Mouse (Mus musculus) limb, embryonic 14.5 days (tissue): ENCODE measurements around the gene D430041D05Rik. TPM values are rescaled to one million over a fixed set of nuclear protein-coding genes. Genes with fewer than 3 reads are reported as not detected.

Experiments used
- ATAC-seq: fragments of 200-750 bp; cut with Nextera tagmentation; 2 replicates; pipeline ENCODE4 v1.8.0; 2017; ENCODE audit warnings: low read depth, moderate number of reproducible peaks, moderate TSS enrichment; ENCODE audit not compliant: low FRiP score
- DNase-seq: peaks from one replicate; pipeline ENCODE4 v3.0.0-alpha.2; 2015; ENCODE audit warnings: low spot score
- H3K27ac ChIP-seq: fragments of 300-500 bp; sonication (generic); replicated peaks from 2 replicates; pipeline ENCODE4 v1.5.1; 2014; ENCODE audit warnings: low read depth, mild to moderate bottlenecking, low read length, moderate library complexity, mixed read lengths
- H3K27me3 ChIP-seq: fragments of 300-500 bp; sonication (generic); 2 replicates; pipeline ENCODE4 v1.6.1; 2014; ENCODE audit warnings: low read length, mixed read lengths; ENCODE audit not compliant: control insufficient read depth, insufficient read depth
- H3K36me3 ChIP-seq: fragments of 300-500 bp; sonication (generic); 2 replicates; pipeline ENCODE4 v1.6.1; 2014; ENCODE audit warnings: mild to moderate bottlenecking, low read length, moderate library complexity, mixed read lengths; ENCODE audit not compliant: control insufficient read depth, insufficient read depth
- H3K4me1 ChIP-seq: fragments of 300-500 bp; sonication (generic); 2 replicates; pipeline ENCODE4 v1.6.1; 2014; ENCODE audit warnings: antibody characterized with exemption, low read length, mixed read lengths; ENCODE audit not compliant: control insufficient read depth, insufficient read depth
- H3K4me2 ChIP-seq: fragments of 300-500 bp; sonication (generic); replicated peaks from 2 replicates; pipeline ENCODE4 v1.6.1; 2014; ENCODE audit warnings: low read depth, mild to moderate bottlenecking, low read length, moderate library complexity; ENCODE audit not compliant: severe bottlenecking
- H3K4me3 ChIP-seq: fragments of 300-500 bp; sonication (generic); replicated peaks from 2 replicates; pipeline ENCODE4 v1.5.1; 2014; ENCODE audit warnings: low read length
- H3K9ac ChIP-seq: fragments of 300-500 bp; sonication (generic); 2 replicates; pipeline ENCODE4 v1.6.1; 2014; ENCODE audit warnings: mild to moderate bottlenecking, low read depth, low read length, moderate library complexity; ENCODE audit not compliant: severe bottlenecking
- H3K9me3 ChIP-seq: fragments of 300-500 bp; sonication (generic); 2 replicates; pipeline ENCODE4 v1.6.1; 2016; ENCODE audit warnings: low read length; ENCODE audit not compliant: control insufficient read depth
- POLR2A ChIP-seq: fragments of 200-500 bp; IDR thresholded peaks from 2 replicates; pipeline ENCODE4 v1.8.0; 2012; ENCODE audit warnings: inconsistent platforms, mild to moderate bottlenecking, moderate library complexity, borderline replicate concordance; ENCODE audit not compliant: insufficient read depth, insufficient read length; ENCODE audit errors: extremely low read depth
- WGBS: fragments of 180-500 bp; shearing (Covaris S2); extraction: QIAGEN DNeasy Blood & Tissue Kit; methylation state at CpG from one replicate; pipeline ENCODE4 v1.1.7; 2014; 5-methylcytosine and 5-hydroxymethylcytosine counted together
- polyA plus RNA-seq, 2 experiments: library from polyadenylated mRNA; depleted of rRNA in 1 of 2; stranded (reverse) in 1 of 2; unstranded in 1 of 2; fragments of >200 nt; fragmentation: Nextera tagmentation in 1 of 2; extraction: Ambion mirVana in 1 of 2; gene quantifications; 2 replicates each; pipeline versions ENCODE4 v1.2.1 to v1.2.3; 2012 to 2014

Gene D430041D05Rik
- polyA plus RNA-seq, 2 experiments: 1.1 TPM

GRCm38 (mm10) chr2:104327116-104327794 is 83.6 kb downstream of the D430041D05Rik start:
- TF ChIP-seq POLR2A: no peak
- no peak for DNase-seq
- no peak overlapping the region for H3K9ac ChIP-seq
- H3K36me3 ChIP-seq: no peaks in the 10 kb centered on the region
- no peak overlapping the region for H3K4me3 ChIP-seq
- H3K27ac ChIP-seq: no peak overlapping the region
- H3K4me1 ChIP-seq: no peaks in the 10 kb centered on the region
- no peaks in the 10 kb centered on the region for H3K27me3 ChIP-seq
- WGBS: 53% methylated on average over 16 of the region's 16 CpGs
- no peaks in the 10 kb centered on the region for H3K9me3 ChIP-seq
- no peak overlapping the region for H3K4me2 ChIP-seq
- ATAC-seq: no peak

GRCm38 (mm10) chr2:104323773-104324172 is 87.0 kb downstream of the D430041D05Rik start:
- Histone ChIP-seq H3K9ac (no peak overlapping the region), H3K36me3 (no peaks in the 10 kb centered on the region), H3K4me2 (no peak overlapping the region), H3K4me1 (peaks cover 4% of the 10 kb centered on the region; the same call in 1 of the 2 replicates), H3K4me3 (no peak overlapping the region), H3K27me3 (no peaks in the 10 kb centered on the region), H3K27ac (no peak overlapping the region), H3K9me3 (no peaks in the 10 kb centered on the region)
- TF ChIP-seq POLR2A: no peak
- DNase-seq (no peak), ATAC-seq (no peak)
- WGBS: 74% methylated on average over 6 of the region's 6 CpGs

- DNase-seq: no peak
- ATAC-seq: no peak
Measured at GRCm38 (mm10) chr2:104323351-104323750, 87.5 kb downstream of the D430041D05Rik start.

GRCm38 (mm10) chr2:104320061-104320624 is 90.7 kb downstream of the D430041D05Rik start:
- no peak for TF ChIP-seq POLR2A
- WGBS: 89% methylated on average over 13 of the region's 13 CpGs
- Histone ChIP-seq H3K4me2 (no peak overlapping the region), H3K9me3 (no peaks in the 10 kb centered on the region), H3K4me1 (peaks cover 12% of the 10 kb centered on the region; the same call in 1 of the 2 replicates), H3K4me3 (no peak overlapping the region), H3K27ac (no peak overlapping the region), H3K36me3 (no peaks in the 10 kb centered on the region), H3K27me3 (no peaks in the 10 kb centered on the region), H3K9ac (no peak overlapping the region)
- no peak for ATAC-seq
- no peak for DNase-seq

More at GRCm38 (mm10) chr2:104323351-104323750, 87.5 kb downstream of the D430041D05Rik start:
- Histone ChIP-seq H3K9me3 (no peaks in the 10 kb centered on the region), H3K36me3 (no peaks in the 10 kb centered on the region), H3K27ac (no peak overlapping the region), H3K4me3 (no peak overlapping the region), H3K4me2 (no peak overlapping the region), H3K9ac (no peak overlapping the region), H3K27me3 (no peaks in the 10 kb centered on the region), H3K4me1 (peaks cover 8% of the 10 kb centered on the region; the same call in 1 of the 2 replicates)
- no peak for TF ChIP-seq POLR2A
- 85% methylated on average over 5 of the region's 5 CpGs for WGBS

- no peak overlapping the region for H3K27ac ChIP-seq
- H3K9ac ChIP-seq: no peak overlapping the region
- no peak overlapping the region for H3K4me2 ChIP-seq
- no peaks in the 10 kb centered on the region for H3K27me3 ChIP-seq
- no peaks in the 10 kb centered on the region for H3K36me3 ChIP-seq
- ATAC-seq: no peak
- WGBS: 94% methylated on average over 10 of the region's 10 CpGs
- H3K4me3 ChIP-seq: no peak overlapping the region
- peaks cover 12% of the 10 kb centered on the region; the same call in 1 of the 2 replicates for H3K4me1 ChIP-seq
- no peak for TF ChIP-seq POLR2A
- DNase-seq: no peak
- no peaks in the 10 kb centered on the region for H3K9me3 ChIP-seq
Measured at GRCm38 (mm10) chr2:104319443-104319842, 91.4 kb downstream of the D430041D05Rik start.
